Mouse (Mus musculus): Measurements from ENCODE around the gene Sema5a. TPM values are rescaled to one million over a fixed set of nuclear protein-coding genes. Genes with fewer than 3 reads are reported as not detected.

Sema5a gene
- total RNA-seq, 1 experiment from 2014 or later, result 2.0 TPM

- peak; percentile 45; the same call in 1 of the 2 replicates for ATAC-seq (ENCODE audit: extremely low read depth, insufficient number of reproducible peaks, low FRiP score, poor library complexity, severe bottlenecking)
Observed at GRCm38 (mm10) chr15:32245837-32246670, 1.4 kb downstream of the Sema5a start.

- no peak for ATAC-seq (ENCODE audit: extremely low read depth, insufficient number of reproducible peaks, low FRiP score, poor library complexity, severe bottlenecking)
Observed at GRCm38 (mm10) chr15:32247281-32247680, 2.7 kb downstream of the Sema5a start.

DNA sequence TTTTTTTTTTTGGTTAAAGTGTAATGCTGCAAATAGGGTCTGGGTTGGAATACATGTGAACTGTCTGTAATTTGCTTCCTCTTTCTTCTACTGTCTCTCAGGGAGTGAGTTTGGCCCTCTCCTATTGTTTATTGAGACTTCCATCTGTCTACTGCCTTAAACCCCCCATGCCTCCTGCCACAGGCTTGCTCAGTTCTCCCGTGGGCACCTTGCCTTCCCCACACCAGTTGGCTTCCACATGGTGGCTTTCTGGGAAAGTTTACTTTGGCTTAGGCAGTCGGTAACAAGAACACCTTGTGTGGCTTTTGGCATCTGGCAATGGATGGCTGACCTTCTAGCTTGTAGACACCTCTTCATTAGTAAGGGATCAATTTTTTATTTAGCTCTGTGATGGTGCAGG lies 10.2 kb downstream of the Sema5a start:
- no peak for ATAC-seq (ENCODE audit: extremely low read depth, insufficient number of reproducible peaks, low FRiP score, poor library complexity, severe bottlenecking)

- ATAC-seq (ENCODE audit: extremely low read depth, insufficient number of reproducible peaks, low FRiP score, poor library complexity, severe bottlenecking), result no peak
Observed at GRCm38 (mm10) chr15:32257340-32257739, 12.7 kb downstream of the Sema5a start.

DNA sequence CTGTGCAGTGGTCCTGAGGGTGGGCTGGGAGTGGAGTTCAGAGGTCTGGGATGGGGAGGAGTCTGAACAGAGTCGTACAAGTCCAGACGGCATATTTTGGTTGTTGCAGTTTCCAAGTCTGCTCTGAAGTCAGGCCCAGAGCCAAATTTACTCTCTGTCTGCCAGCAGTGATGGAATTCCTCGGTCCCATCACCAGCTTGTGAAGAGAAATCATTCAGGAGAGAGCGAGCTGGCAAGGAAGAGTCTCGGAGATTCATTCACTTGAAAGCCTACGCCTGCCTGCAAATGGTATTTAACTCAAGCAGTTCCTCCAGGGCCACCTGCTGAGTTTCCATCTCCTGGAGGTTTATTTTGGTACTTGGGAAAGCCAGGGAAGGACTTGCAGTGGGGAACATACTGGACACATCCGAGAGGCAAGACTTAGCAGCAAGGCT lies 13.3 kb downstream of the Sema5a start:
- no peak for ATAC-seq (ENCODE audit: extremely low read depth, insufficient number of reproducible peaks, low FRiP score, poor library complexity, severe bottlenecking)

- no peak for ATAC-seq (ENCODE audit: extremely low read depth, insufficient number of reproducible peaks, low FRiP score, poor library complexity, severe bottlenecking)
Observed at GRCm38 (mm10) chr15:32259362-32260096, 14.9 kb downstream of the Sema5a start.

DNA sequence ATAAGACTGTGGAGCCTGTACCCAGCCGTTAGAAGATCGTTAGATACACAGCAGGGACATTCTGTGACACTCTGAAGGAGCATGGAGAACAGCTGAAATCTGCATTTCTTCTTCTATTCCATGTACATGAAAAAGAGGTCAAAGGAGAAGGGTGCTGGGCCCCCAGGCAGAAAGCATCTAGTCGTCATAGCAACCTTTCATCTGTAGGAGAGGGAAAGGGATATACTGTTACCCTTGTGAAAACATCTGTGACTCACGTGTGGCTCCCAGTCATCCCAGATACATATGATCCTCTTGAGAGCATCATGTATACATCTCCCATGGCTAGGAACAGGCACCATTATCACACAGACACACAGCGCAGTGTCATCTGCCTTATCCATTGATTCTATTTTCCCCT lies 16.3 kb downstream of the Sema5a start:
- no peak for ATAC-seq (ENCODE audit: extremely low read depth, insufficient number of reproducible peaks, low FRiP score, poor library complexity, severe bottlenecking)

DNA sequence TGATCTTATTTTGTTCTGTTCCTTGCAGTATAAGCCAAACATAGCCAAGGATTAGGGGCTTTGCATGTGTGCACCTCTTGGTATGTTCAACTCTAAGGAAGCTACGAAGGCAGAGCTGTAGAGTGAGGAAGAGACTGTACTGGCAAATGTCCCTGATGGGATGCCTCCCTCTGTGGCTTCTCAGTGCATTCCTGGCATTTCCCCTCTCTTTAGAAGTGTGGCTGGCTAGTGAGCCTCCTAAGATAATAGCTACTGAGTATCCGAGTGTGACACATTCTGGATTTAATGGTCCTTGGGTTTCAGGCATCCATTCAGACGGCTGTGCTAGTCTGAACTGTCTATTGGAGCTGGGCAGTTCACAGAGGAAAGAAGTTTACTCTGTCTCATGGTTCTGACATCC lies 19.0 kb downstream of the Sema5a start:
- ATAC-seq (ENCODE audit: extremely low read depth, insufficient number of reproducible peaks, low FRiP score, poor library complexity, severe bottlenecking), result no peak

DNA sequence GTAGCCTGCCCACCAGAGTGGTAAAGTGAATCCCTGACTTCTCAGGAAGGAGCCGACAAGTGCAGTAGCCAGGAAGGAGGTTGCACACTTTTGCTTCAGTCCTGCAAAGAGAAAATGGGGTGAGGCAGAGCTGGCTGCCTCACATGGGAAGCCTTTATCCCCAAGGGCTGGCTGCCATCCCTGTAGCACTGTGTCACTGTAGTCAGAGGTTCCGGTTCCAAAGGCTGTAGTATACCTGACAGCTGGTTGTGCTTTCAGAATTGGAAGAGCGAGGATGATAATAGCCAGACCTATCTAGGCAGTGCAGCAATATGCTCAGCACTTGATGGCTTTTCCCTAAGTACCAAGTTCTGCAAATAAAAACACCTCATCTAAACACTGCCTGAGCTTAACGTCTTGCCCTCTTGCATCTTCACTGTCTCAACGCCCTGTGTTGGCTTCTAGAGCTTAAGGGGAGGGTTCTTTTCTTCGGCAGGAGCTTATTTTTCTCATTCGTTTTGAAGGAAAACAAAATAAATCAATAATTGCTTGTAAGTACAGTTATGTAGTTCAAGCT lies 20.3 kb downstream of the Sema5a start:
- ATAC-seq (ENCODE audit: extremely low read depth, insufficient number of reproducible peaks, low FRiP score, poor library complexity, severe bottlenecking), result no peak

- ATAC-seq (ENCODE audit: extremely low read depth, insufficient number of reproducible peaks, low FRiP score, poor library complexity, severe bottlenecking), result 0 out of 2 replicates have a peak, but pooled peaks have one; percentile 16
Observed at GRCm38 (mm10) chr15:32265378-32265934, 20.8 kb downstream of the Sema5a start.

GRCm38 (mm10) chr15:32266122-32266820 lies 21.7 kb downstream of the Sema5a start:
- no peak for ATAC-seq (ENCODE audit: extremely low read depth, insufficient number of reproducible peaks, low FRiP score, poor library complexity, severe bottlenecking)

- ATAC-seq (ENCODE audit: extremely low read depth, insufficient number of reproducible peaks, low FRiP score, poor library complexity, severe bottlenecking), result no peak
Observed at GRCm38 (mm10) chr15:32270106-32270505, 25.5 kb downstream of the Sema5a start.

- no peak for ATAC-seq (ENCODE audit: extremely low read depth, insufficient number of reproducible peaks, low FRiP score, poor library complexity, severe bottlenecking)
Observed at GRCm38 (mm10) chr15:32273925-32274324, 29.3 kb downstream of the Sema5a start.

- no peak for ATAC-seq (ENCODE audit: extremely low read depth, insufficient number of reproducible peaks, low FRiP score, poor library complexity, severe bottlenecking)
Observed at GRCm38 (mm10) chr15:32275020-32275419, 30.4 kb downstream of the Sema5a start.

DNA sequence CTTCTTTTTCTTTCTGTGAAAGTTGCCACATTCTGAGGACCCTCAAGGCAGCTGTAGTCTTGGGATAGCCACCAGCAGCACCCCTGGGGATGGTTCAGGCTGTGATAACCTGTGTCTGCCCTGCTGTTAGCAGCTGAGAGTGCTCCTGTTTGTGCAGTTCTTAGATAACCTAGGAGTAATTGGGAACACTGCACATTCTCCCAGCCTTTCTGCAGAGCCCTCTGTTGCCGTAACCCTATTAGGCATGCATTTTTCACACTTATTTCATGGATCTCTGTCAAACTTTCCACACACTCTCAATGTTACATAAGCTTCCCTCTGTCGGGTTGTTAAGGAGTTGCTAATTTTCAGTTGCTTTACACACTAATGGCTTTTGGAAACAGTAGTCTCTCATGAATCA lies 34.0 kb downstream of the Sema5a start:
- no peak for ATAC-seq (ENCODE audit: extremely low read depth, insufficient number of reproducible peaks, low FRiP score, poor library complexity, severe bottlenecking)

DNA sequence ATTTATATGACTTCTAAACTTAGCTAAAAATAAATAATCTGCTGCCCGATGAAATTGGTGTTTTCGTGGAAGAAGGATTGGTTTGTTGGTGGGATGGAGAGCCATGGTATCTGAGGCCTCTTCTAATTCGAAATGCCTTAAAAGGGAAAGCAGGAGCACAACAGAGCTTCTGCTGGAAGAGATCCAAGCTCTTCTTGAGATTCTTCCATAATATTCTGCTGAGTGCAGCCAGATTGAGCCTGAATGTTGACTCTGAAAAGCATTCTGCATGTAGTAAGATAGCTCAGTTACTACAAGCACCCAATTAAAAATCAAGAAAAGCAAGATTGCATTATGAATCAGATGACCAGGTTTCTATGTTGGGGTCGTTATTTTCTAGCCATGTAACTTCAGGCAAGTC lies 36.8 kb downstream of the Sema5a start:
- ATAC-seq (ENCODE audit: extremely low read depth, insufficient number of reproducible peaks, low FRiP score, poor library complexity, severe bottlenecking), result no peak

GRCm38 (mm10) chr15:32284688-32285087 lies 40.1 kb downstream of the Sema5a start:
- ATAC-seq (ENCODE audit: extremely low read depth, insufficient number of reproducible peaks, low FRiP score, poor library complexity, severe bottlenecking), result no peak

DNA sequence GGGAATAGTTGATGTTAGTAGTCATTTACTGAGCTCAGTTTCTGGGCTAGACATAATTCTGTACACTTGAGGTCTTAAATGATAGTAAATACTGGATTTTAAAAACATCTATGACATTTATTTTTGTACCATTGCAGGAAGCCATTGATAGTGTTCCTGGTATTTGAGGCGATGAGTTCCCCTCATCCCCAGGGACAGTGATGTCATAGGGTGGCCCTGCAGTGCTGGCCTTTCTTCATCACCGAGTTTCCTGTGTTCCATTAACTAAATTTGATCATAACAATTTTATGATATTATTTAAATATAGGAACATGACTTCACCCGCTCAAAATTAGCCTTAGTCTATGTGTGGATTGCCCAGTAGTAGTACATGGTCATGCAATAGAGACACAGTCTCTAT lies 41.7 kb downstream of the Sema5a start:
- ATAC-seq (ENCODE audit: extremely low read depth, insufficient number of reproducible peaks, low FRiP score, poor library complexity, severe bottlenecking), result no peak

DNA sequence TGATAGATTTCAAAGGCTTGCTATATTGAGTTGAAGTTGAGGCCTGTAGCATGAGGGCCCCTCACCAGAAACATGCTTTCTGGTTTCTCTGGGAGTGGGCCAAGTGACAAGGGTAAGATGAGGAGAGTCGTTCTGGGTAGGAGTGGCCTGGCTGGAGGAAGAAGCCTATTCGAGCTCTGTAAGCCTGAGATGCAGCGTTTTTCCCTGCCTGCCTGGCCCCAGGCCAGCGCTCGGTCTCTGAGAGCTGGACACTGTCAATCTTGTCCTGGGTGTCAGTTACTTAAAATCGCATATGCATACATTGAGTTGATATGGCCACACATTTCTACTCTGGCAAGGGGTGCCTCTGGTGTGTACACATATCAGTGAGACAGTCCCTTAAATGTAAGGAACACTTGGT lies 43.9 kb downstream of the Sema5a start:
- ATAC-seq (ENCODE audit: extremely low read depth, insufficient number of reproducible peaks, low FRiP score, poor library complexity, severe bottlenecking), result no peak
